Mouse (Mus musculus): ENCODE measurements around the gene Mpc2. TPM values are rescaled to one million over a fixed set of nuclear protein-coding genes. Genes with fewer than 3 reads are reported as not detected.
A peak's percentile ranks its signal among the peaks of the same experiment; 100 is the strongest.

Gene Mpc2
- polyA plus RNA-seq (2015; fragmentation: Nextera tagmentation; extraction: Ambion mirVana), result 292 and 315 TPM in 2 replicates

GRCm38 (mm10) chr1:165460360-165460800 lies at the start of gene Mpc2, which contains the start of gene Dcaf6:
TSS of gene Mpc2 (plus strand) at chr1:165460637.
TSS of gene Dcaf6 (minus strand) at chr1:165460475.
- Histone ChIP-seq H3K4me2 (ENCODE audit: low read depth, low read length) (peak within 1 kb of the TSS; percentile 73), H3K4me1 (ENCODE audit: control insufficient read depth, low read depth, low read length) (peaks cover 9% of the 10 kb centered on the region), H3K27ac (ENCODE audit: low read length) (peak within 1 kb of the TSS; percentile 97), H3K27me3 (ENCODE audit: control insufficient read depth, insufficient read depth, low read depth, low read length) (no peaks in the 10 kb centered on the region), H3K9me3 (replicated peaks; ENCODE audit: control insufficient read depth, low read length) (no peaks in the 10 kb centered on the region), H3K9ac (ENCODE audit: low read depth, low read length) (peak within 1 kb of the TSS; percentile 99), H3K36me3 (ENCODE audit: control insufficient read depth, insufficient read depth) (no peaks in the 10 kb centered on the region), H3K4me3 (ENCODE audit: low read depth, low read length) (peak within 1 kb of the TSS; percentile 100)
- ATAC-seq (ENCODE audit: low read depth), result peak; percentile 78
- WGBS (ENCODE audit: insufficient replicate concordance), result under 1% methylated on average over 35 of the region's 37 CpGs

- Histone ChIP-seq H3K9ac (ENCODE audit: low read depth, low read length) (no peak overlapping the region), H3K27ac (ENCODE audit: low read length) (0 out of 2 replicates have a peak overlapping the region, but pooled peaks have one; percentile 1), H3K4me3 (ENCODE audit: low read depth, low read length) (no peak overlapping the region), H3K4me2 (ENCODE audit: low read depth, low read length) (no peak overlapping the region), H3K4me1 (ENCODE audit: control insufficient read depth, low read depth, low read length) (peaks cover 4% of the 10 kb centered on the region), H3K9me3 (replicated peaks; ENCODE audit: control insufficient read depth, low read length) (no peaks in the 10 kb centered on the region), H3K36me3 (ENCODE audit: control insufficient read depth, insufficient read depth) (no peaks in the 10 kb centered on the region), H3K27me3 (ENCODE audit: control insufficient read depth, insufficient read depth, low read depth, low read length) (no peaks in the 10 kb centered on the region)
- WGBS (ENCODE audit: insufficient replicate concordance), result 77% methylated on average over 7 of the region's 7 CpGs
- peak; percentile 54 for ATAC-seq (ENCODE audit: low read depth)
Measured at GRCm38 (mm10) chr1:165421357-165421915, 39.0 kb upstream of the Mpc2 start.

- ATAC-seq (ENCODE audit: low read depth), result peak; percentile 97
- Histone ChIP-seq H3K27me3 (ENCODE audit: control insufficient read depth, insufficient read depth, low read depth, low read length) (no peaks in the 10 kb centered on the region), H3K36me3 (ENCODE audit: control insufficient read depth, insufficient read depth) (no peaks in the 10 kb centered on the region), H3K4me2 (ENCODE audit: low read depth, low read length) (no peak overlapping the region), H3K9me3 (replicated peaks; ENCODE audit: control insufficient read depth, low read length) (no peaks in the 10 kb centered on the region), H3K9ac (ENCODE audit: low read depth, low read length) (no peak overlapping the region), H3K4me1 (ENCODE audit: control insufficient read depth, low read depth, low read length) (peaks cover 6% of the 10 kb centered on the region), H3K27ac (ENCODE audit: low read length) (no peak overlapping the region; the same call in 1 of the 2 replicates), H3K4me3 (ENCODE audit: low read depth, low read length) (no peak overlapping the region)
- WGBS (ENCODE audit: insufficient replicate concordance), result 47% methylated on average over 2 of the region's 2 CpGs
Measured at GRCm38 (mm10) chr1:165426254-165426653, 34.2 kb upstream of the Mpc2 start.

GRCm38 (mm10) chr1:165432883-165433282 lies 27.6 kb upstream of the Mpc2 start:
- 87% methylated on average over 1 of the region's 1 CpGs for WGBS (ENCODE audit: insufficient replicate concordance)
- H3K4me3 ChIP-seq (ENCODE audit: low read depth, low read length), result no peak overlapping the region
- no peak overlapping the region for H3K27ac ChIP-seq (ENCODE audit: low read length)
- no peaks in the 10 kb centered on the region for H3K36me3 ChIP-seq (ENCODE audit: control insufficient read depth, insufficient read depth)
- no peaks in the 10 kb centered on the region for H3K4me1 ChIP-seq (ENCODE audit: control insufficient read depth, low read depth, low read length)
- no peak for ATAC-seq (ENCODE audit: low read depth)
- H3K27me3 ChIP-seq (ENCODE audit: control insufficient read depth, insufficient read depth, low read depth, low read length), result no peaks in the 10 kb centered on the region
- no peaks in the 10 kb centered on the region for H3K9me3 ChIP-seq (replicated peaks; ENCODE audit: control insufficient read depth, low read length)
- H3K4me2 ChIP-seq (ENCODE audit: low read depth, low read length), result no peak overlapping the region
- H3K9ac ChIP-seq (ENCODE audit: low read depth, low read length), result no peak overlapping the region

- no peaks in the 10 kb centered on the region for H3K27me3 ChIP-seq (ENCODE audit: control insufficient read depth, insufficient read depth, low read depth, low read length)
- no peaks in the 10 kb centered on the region for H3K9me3 ChIP-seq (replicated peaks; ENCODE audit: control insufficient read depth, low read length)
- H3K27ac ChIP-seq (ENCODE audit: low read length), result no peak overlapping the region
- H3K4me1 ChIP-seq (ENCODE audit: control insufficient read depth, low read depth, low read length), result peaks cover 6% of the 10 kb centered on the region
- no peak for ATAC-seq (ENCODE audit: low read depth)
- no peaks in the 10 kb centered on the region for H3K36me3 ChIP-seq (ENCODE audit: control insufficient read depth, insufficient read depth)
- H3K9ac ChIP-seq (ENCODE audit: low read depth, low read length), result no peak overlapping the region
- H3K4me2 ChIP-seq (ENCODE audit: low read depth, low read length), result no peak overlapping the region
- WGBS (ENCODE audit: insufficient replicate concordance), result 32% methylated on average over 1 of the region's 1 CpGs
- H3K4me3 ChIP-seq (ENCODE audit: low read depth, low read length), result no peak overlapping the region
Measured at GRCm38 (mm10) chr1:165438289-165439021, 22.0 kb upstream of the Mpc2 start.

- Histone ChIP-seq H3K27me3 (ENCODE audit: control insufficient read depth, insufficient read depth, low read depth, low read length) (no peaks in the 10 kb centered on the region), H3K9me3 (replicated peaks; ENCODE audit: control insufficient read depth, low read length) (no peaks in the 10 kb centered on the region), H3K36me3 (ENCODE audit: control insufficient read depth, insufficient read depth) (no peaks in the 10 kb centered on the region), H3K4me1 (ENCODE audit: control insufficient read depth, low read depth, low read length) (peaks cover 6% of the 10 kb centered on the region), H3K9ac (ENCODE audit: low read depth, low read length) (no peak overlapping the region), H3K27ac (ENCODE audit: low read length) (no peak overlapping the region), H3K4me3 (ENCODE audit: low read depth, low read length) (no peak overlapping the region), H3K4me2 (ENCODE audit: low read depth, low read length) (no peak overlapping the region)
- 0 out of 2 replicates have a peak, but pooled peaks have one; percentile 39 for ATAC-seq (ENCODE audit: low read depth)
- WGBS (ENCODE audit: insufficient replicate concordance), result 79% methylated on average over 3 of the region's 3 CpGs
Measured at GRCm38 (mm10) chr1:165440788-165441187, 19.6 kb upstream of the Mpc2 start.

- Histone ChIP-seq H3K27ac (ENCODE audit: low read length) (no peak overlapping the region), H3K9ac (ENCODE audit: low read depth, low read length) (no peak overlapping the region), H3K27me3 (ENCODE audit: control insufficient read depth, insufficient read depth, low read depth, low read length) (no peaks in the 10 kb centered on the region), H3K4me2 (ENCODE audit: low read depth, low read length) (no peak overlapping the region), H3K4me3 (ENCODE audit: low read depth, low read length) (no peak overlapping the region), H3K4me1 (ENCODE audit: control insufficient read depth, low read depth, low read length) (peaks cover 6% of the 10 kb centered on the region), H3K9me3 (replicated peaks; ENCODE audit: control insufficient read depth, low read length) (no peaks in the 10 kb centered on the region), H3K36me3 (ENCODE audit: control insufficient read depth, insufficient read depth) (no peaks in the 10 kb centered on the region)
- no peak for ATAC-seq (ENCODE audit: low read depth)
Measured at GRCm38 (mm10) chr1:165441201-165441600, 19.2 kb upstream of the Mpc2 start.

- H3K4me2 ChIP-seq (ENCODE audit: low read depth, low read length), result no peak overlapping the region
- H3K9me3 ChIP-seq (replicated peaks; ENCODE audit: control insufficient read depth, low read length), result no peaks in the 10 kb centered on the region
- H3K9ac ChIP-seq (ENCODE audit: low read depth, low read length), result no peak overlapping the region
- no peak overlapping the region for H3K4me3 ChIP-seq (ENCODE audit: low read depth, low read length)
- H3K27ac ChIP-seq (ENCODE audit: low read length), result no peak overlapping the region
- H3K27me3 ChIP-seq (ENCODE audit: control insufficient read depth, insufficient read depth, low read depth, low read length), result no peaks in the 10 kb centered on the region
- H3K4me1 ChIP-seq (ENCODE audit: control insufficient read depth, low read depth, low read length), result peaks cover 6% of the 10 kb centered on the region
- WGBS (ENCODE audit: insufficient replicate concordance), result 86% methylated on average over 3 of the region's 3 CpGs
- H3K36me3 ChIP-seq (ENCODE audit: control insufficient read depth, insufficient read depth), result no peaks in the 10 kb centered on the region
- 0 out of 2 replicates have a peak, but pooled peaks have one; percentile 9 for ATAC-seq (ENCODE audit: low read depth)
Measured at GRCm38 (mm10) chr1:165441719-165442118, 18.7 kb upstream of the Mpc2 start.

GRCm38 (mm10) chr1:165459041-165459502 lies 1.4 kb upstream of the Mpc2 start:
- ATAC-seq (ENCODE audit: low read depth), result no peak
- Histone ChIP-seq H3K4me2 (ENCODE audit: low read depth, low read length) (peak overlapping the region; percentile 69), H3K36me3 (ENCODE audit: control insufficient read depth, insufficient read depth) (no peaks in the 10 kb centered on the region), H3K9me3 (replicated peaks; ENCODE audit: control insufficient read depth, low read length) (no peaks in the 10 kb centered on the region), H3K9ac (ENCODE audit: low read depth, low read length) (peak overlapping the region; percentile 99), H3K4me3 (ENCODE audit: low read depth, low read length) (peak overlapping the region; percentile 100), H3K27ac (ENCODE audit: low read length) (peak overlapping the region; percentile 97), H3K27me3 (ENCODE audit: control insufficient read depth, insufficient read depth, low read depth, low read length) (no peaks in the 10 kb centered on the region), H3K4me1 (ENCODE audit: control insufficient read depth, low read depth, low read length) (peaks cover 9% of the 10 kb centered on the region)
- WGBS (ENCODE audit: insufficient replicate concordance), result 7% methylated on average over 7 of the region's 7 CpGs
